Mouse (Mus musculus) forebrain, embryonic 16.5 days (tissue): ENCODE data around the gene Gm960. TPM values are rescaled to one million over a fixed set of nuclear protein-coding genes. Genes with fewer than 3 reads are reported as not detected.

Experiments used
- ATAC-seq: fragments of 200-750 bp; cut with Nextera tagmentation; 2 replicates; pipeline ENCODE4 v1.8.0; 2017; ENCODE audit warnings: mild to moderate bottlenecking, moderate library complexity
- H3K27ac ChIP-seq: fragments of 300-500 bp; sonication (generic); 2 replicates; pipeline ENCODE4 v1.5.1; 2014; ENCODE audit warnings: low read length, control low read depth
- H3K27me3 ChIP-seq: fragments of 300-500 bp; sonication (generic); replicated peaks from 2 replicates; pipeline ENCODE4 v1.6.1; 2014; ENCODE audit warnings: low read length; ENCODE audit not compliant: control insufficient read depth, insufficient read depth
- H3K36me3 ChIP-seq: fragments of 300-500 bp; sonication (generic); 2 replicates; pipeline ENCODE4 v1.6.1; 2014; ENCODE audit not compliant: control insufficient read depth, insufficient read depth
- H3K4me1 ChIP-seq: fragments of 300-500 bp; sonication (generic); replicated peaks from 2 replicates; pipeline ENCODE4 v1.6.1; 2014; ENCODE audit warnings: low read length; ENCODE audit not compliant: control insufficient read depth, insufficient read depth
- H3K4me2 ChIP-seq: fragments of 300-500 bp; sonication (generic); 2 replicates; pipeline ENCODE4 v1.6.1; 2014; ENCODE audit warnings: mild to moderate bottlenecking, low read length, control low read depth
- H3K4me3 ChIP-seq: fragments of 300-500 bp; sonication (generic); replicated peaks from 2 replicates; pipeline ENCODE4 v1.5.1; 2014; ENCODE audit warnings: mild to moderate bottlenecking, low read length, control low read depth
- H3K9ac ChIP-seq: fragments of 300-500 bp; sonication (generic); replicated peaks from 2 replicates; pipeline ENCODE4 v1.6.1; 2014; ENCODE audit warnings: low read depth, low read length, control low read depth
- H3K9me3 ChIP-seq: fragments of 300-500 bp; sonication (generic); 2 replicates; pipeline ENCODE4 v1.6.1; 2016; ENCODE audit warnings: low read length; ENCODE audit not compliant: control insufficient read depth
- WGBS: fragments of 180-500 bp; shearing (Covaris S2); extraction: QIAGEN DNeasy Blood & Tissue Kit; methylation state at CpG from one replicate; pipeline ENCODE4 v1.1.7; 2014; 5-methylcytosine and 5-hydroxymethylcytosine counted together
- polyA plus RNA-seq: library from polyadenylated mRNA; unstranded; fragments of >200 nt; fragmentation: Nextera tagmentation; extraction: Ambion mirVana; gene quantifications from 2 replicates; pipeline ENCODE4 v1.2.1, GENCODE M21; 2015

Gene Gm960
- polyA plus RNA-seq, 1 experiment from 2014 or later: 8.9 TPM

DNA sequence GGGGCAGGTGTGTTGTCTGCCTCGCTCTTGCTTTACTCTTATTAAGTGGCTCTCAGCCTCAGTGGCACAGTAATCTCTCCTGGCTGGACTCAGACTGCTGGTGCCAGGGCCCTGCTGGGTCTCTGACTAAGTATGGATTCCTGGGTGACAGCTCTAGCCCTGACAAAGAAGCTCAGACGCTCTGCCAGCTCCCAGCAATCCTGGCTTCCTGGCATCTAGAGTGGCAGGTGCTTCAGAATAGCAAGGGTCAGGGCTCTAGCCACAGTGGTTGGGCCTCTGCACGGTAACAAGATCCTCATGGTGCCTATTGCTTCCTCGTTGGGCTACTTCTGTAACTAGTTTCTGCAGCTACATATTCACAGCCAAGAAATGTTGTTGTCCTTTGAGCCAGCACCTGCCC is 88.4 kb downstream of the Gm960 start:
- H3K4me2 ChIP-seq: no peak overlapping the region
- H3K9me3 ChIP-seq: no peaks in the 10 kb centered on the region
- peaks cover 25% of the 10 kb centered on the region for H3K4me1 ChIP-seq
- no peaks in the 10 kb centered on the region for H3K27me3 ChIP-seq
- H3K9ac ChIP-seq: no peak overlapping the region
- no peak overlapping the region for H3K27ac ChIP-seq
- no peak overlapping the region for H3K4me3 ChIP-seq
- H3K36me3 ChIP-seq: peaks cover 5% of the 10 kb centered on the region; the same call in 1 of the 2 replicates
- 59% methylated on average over 4 of the region's 4 CpGs for WGBS
- no peak for ATAC-seq

DNA sequence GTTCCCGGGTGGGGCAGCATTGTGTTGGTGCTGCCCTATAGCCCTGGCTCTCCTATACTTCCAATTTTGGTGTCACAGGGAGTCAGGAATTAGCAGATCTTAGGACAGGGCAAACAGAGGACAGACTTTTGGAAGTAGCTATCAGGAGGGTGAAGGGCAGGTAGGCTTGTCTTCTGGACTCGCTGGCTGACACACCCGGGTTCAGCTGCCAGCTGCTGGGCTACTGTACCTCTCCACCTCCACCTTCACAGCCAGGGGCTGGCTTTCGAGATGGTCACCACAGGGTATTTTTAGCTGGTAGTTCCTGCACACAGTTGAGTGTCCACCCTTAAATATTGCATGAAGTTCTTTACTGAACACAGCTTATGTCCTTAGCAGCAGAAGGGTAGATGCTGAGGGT is 90.0 kb downstream of the Gm960 start:
- Histone ChIP-seq H3K27ac (no peak overlapping the region), H3K27me3 (no peaks in the 10 kb centered on the region), H3K36me3 (peaks cover 5% of the 10 kb centered on the region; the same call in 1 of the 2 replicates), H3K4me2 (no peak overlapping the region), H3K9ac (no peak overlapping the region), H3K4me3 (no peak overlapping the region), H3K4me1 (peaks cover 13% of the 10 kb centered on the region), H3K9me3 (no peaks in the 10 kb centered on the region)
- ATAC-seq: no peak
- WGBS: 82% methylated on average over 4 of the region's 4 CpGs

DNA sequence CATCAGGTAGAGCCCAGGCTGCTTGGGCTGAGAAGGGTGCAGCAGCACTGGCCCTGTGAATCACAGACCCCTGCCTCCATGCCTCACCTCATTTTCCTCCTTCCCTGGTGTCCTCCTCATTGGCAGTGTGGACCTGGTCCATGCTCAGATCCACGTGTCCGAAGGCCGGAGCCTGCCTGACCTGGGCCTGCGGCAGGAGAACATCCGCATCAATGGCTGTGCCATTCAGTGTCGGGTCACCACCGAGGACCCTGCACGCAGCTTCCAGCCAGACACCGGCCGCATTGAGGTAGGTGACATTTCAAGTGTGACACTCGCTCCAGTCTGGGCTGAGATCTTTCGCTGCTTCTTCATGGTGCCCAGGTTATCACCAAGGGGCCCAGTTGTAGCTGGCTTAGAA is 91.1 kb downstream of the Gm960 start:
- Histone ChIP-seq H3K36me3 (peaks cover 2% of the 10 kb centered on the region; the same call in 1 of the 2 replicates), H3K27me3 (no peaks in the 10 kb centered on the region), H3K4me2 (no peak overlapping the region), H3K9me3 (no peaks in the 10 kb centered on the region), H3K9ac (no peak overlapping the region), H3K4me1 (peaks cover 3% of the 10 kb centered on the region), H3K27ac (no peak overlapping the region), H3K4me3 (no peak overlapping the region)
- ATAC-seq: no peak
- 92% methylated on average over 12 of the region's 12 CpGs for WGBS

DNA sequence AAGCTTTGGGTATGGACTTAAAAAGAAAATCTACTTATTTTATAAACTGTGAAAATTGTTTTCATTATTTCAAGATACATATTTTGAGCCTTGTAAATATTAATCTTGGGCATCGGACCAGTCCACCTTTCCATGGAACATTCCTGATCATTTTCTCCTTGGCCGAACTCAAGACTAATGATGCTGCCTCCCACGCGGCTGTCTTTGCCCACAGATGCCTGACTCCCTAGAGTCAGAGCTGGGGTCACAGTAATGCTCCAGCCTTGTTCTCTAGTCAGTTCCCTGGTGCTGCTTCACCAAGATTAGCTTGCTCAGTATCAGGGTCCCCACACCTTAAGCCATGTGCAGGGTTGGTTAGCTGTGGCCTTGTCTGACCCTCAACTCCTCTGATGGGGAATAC is 92.8 kb downstream of the Gm960 start:
- H3K9me3 ChIP-seq: no peaks in the 10 kb centered on the region
- ATAC-seq: no peak
- no peaks in the 10 kb centered on the region; the same call in 1 of the 2 replicates for H3K36me3 ChIP-seq
- 94% methylated on average over 4 of the region's 4 CpGs for WGBS
- H3K4me2 ChIP-seq: no peak overlapping the region
- H3K27ac ChIP-seq: no peak overlapping the region
- H3K4me3 ChIP-seq: no peak overlapping the region
- no peak overlapping the region for H3K9ac ChIP-seq
- H3K27me3 ChIP-seq: no peaks in the 10 kb centered on the region
- H3K4me1 ChIP-seq: no peaks in the 10 kb centered on the region

DNA sequence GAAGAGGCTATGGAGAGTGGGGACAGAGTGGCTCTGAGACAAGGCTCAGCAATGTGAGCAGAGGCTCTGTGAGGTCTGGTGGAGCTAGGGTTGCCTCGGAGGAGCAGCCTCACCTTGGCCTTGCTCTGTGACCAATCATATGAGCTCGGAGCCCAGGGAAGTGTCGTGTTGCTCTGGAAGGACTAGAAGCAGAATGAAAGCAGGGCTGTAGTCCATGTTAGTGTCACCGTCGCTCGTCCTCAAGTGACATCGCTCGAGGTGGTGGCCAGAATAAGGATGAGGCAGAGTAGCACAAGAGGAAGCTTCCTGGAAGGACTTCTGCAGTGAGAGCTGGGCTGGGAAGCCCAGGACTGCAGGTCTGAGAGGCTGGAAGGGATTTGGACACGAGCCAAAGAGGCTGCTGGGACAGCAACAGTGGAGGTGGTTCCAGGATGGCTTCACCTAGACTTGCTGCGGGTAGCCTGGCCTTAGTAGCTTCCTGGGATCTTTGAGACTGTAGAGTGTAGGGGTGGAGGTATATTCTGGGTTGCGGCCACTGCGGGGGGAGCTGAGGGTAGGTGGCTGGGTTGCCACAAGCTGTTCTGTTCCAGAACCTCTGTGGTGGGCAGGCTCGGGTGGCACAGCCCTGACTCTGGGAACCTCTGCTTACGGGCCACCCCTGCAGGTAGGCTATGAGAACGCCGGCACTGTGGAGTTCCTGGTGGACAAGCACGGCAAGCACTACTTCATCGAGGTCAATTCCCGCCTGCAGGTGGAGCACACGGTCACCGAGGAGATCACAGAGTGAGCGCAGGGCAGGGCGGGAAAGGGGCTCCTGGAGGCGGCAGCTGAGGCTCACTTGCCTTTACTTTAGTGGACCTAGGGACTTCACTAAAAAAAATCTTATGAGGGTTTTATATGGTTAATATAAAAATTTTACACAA is 94.4 kb downstream of the Gm960 start:
- WGBS: 37% methylated on average over 24 of the region's 24 CpGs
- Histone ChIP-seq H3K4me3 (no peak overlapping the region), H3K27me3 (no peaks in the 10 kb centered on the region), H3K27ac (no peak overlapping the region), H3K36me3 (no peaks in the 10 kb centered on the region), H3K4me1 (no peaks in the 10 kb centered on the region), H3K4me2 (no peak overlapping the region), H3K9me3 (no peaks in the 10 kb centered on the region), H3K9ac (no peak overlapping the region)
- ATAC-seq: no peak

DNA sequence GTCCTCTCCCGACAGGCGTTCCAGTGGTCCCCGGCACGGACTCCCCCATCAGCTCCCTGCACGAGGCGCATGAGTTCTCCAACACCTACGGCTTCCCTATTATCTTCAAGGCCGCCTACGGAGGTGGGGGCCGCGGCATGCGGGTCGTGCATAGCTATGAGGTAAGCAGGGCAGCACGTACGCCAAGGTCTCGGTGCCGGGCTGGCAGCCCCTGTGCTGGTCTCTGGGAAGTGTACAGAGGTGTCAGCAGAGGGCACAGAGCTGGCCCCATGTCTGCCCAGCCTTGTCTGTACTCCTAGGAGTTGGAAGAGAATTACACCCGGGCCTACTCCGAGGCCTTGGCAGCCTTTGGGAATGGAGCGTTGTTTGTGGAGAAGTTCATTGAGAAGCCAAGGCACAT is 96.0 kb downstream of the Gm960 start:
- H3K36me3 ChIP-seq: no peaks in the 10 kb centered on the region
- no peak overlapping the region for H3K4me2 ChIP-seq
- H3K4me1 ChIP-seq: no peaks in the 10 kb centered on the region
- no peak for ATAC-seq
- no peak overlapping the region for H3K9ac ChIP-seq
- 90% methylated on average over 20 of the region's 20 CpGs for WGBS
- H3K4me3 ChIP-seq: no peak overlapping the region
- H3K27me3 ChIP-seq: no peaks in the 10 kb centered on the region
- no peaks in the 10 kb centered on the region for H3K9me3 ChIP-seq
- H3K27ac ChIP-seq: no peak overlapping the region

DNA sequence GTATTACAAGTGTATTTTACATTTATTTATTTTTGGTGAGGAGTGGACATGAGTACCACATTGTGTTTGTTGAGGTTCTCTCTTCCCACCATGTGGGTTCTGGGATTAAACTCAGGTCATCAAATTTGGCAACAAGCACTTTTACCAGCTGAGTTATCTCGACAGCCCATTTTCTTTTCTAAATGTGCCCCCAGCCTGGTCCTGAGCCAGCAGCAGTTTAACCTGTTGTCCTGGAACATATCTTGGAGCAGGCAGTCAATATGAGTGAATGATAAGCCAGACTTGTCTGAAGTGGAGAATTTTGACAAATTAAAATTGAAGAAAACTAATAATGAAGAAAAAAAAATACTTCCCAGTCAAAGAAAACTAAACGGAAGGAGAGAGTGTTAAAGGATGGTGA is 102.4 kb downstream of the Gm960 start:
- no peaks in the 10 kb centered on the region for H3K9me3 ChIP-seq
- H3K4me1 ChIP-seq: no peaks in the 10 kb centered on the region
- WGBS: 81% methylated on average over 2 of the region's 2 CpGs
- no peak overlapping the region for H3K9ac ChIP-seq
- no peaks in the 10 kb centered on the region for H3K27me3 ChIP-seq
- no peak for ATAC-seq
- no peak overlapping the region for H3K27ac ChIP-seq
- H3K36me3 ChIP-seq: no peaks in the 10 kb centered on the region
- H3K4me2 ChIP-seq: no peak overlapping the region
- H3K4me3 ChIP-seq: no peak overlapping the region

DNA sequence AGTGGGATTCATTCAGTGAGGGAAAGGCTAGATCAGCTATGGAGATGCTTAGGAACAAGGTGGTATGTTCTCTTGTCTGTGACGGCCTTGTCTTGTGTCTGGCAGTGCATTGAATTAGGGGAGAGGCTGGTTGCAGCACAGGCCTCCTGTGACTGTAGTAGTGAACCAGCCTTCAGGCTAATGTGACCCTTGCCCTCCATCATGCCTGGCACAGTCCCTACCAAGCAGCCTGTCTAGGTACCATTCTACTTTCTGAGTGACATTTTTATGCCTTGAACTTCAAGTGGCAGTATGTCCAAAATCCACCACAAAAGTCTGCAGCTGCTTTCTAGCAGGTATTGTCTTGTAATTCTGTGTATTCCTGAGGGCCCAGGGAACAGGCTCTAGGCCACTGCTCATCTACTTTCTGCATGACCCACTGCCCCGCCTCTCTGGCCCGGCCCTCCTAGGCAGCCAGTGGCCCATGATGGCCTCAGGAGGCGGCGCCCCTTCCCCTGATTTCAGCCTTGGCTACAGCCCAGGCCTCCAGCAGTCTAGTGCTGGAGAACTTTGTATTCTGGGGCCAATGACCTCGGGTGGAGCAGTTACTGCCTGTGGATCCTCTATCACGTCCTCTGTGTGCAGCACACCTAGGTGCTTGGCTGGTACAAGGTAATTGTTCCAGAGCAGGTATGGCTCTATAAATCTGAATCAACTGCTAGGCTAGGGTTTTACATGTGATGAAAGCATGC is 104.5 kb downstream of the Gm960 start:
- Histone ChIP-seq H3K9me3 (no peaks in the 10 kb centered on the region), H3K27ac (no peak overlapping the region), H3K4me1 (no peaks in the 10 kb centered on the region), H3K27me3 (no peaks in the 10 kb centered on the region), H3K9ac (no peak overlapping the region), H3K4me2 (no peak overlapping the region), H3K4me3 (no peak overlapping the region), H3K36me3 (no peaks in the 10 kb centered on the region)
- no peak for ATAC-seq
- 55% methylated on average over 7 of the region's 7 CpGs for WGBS

DNA sequence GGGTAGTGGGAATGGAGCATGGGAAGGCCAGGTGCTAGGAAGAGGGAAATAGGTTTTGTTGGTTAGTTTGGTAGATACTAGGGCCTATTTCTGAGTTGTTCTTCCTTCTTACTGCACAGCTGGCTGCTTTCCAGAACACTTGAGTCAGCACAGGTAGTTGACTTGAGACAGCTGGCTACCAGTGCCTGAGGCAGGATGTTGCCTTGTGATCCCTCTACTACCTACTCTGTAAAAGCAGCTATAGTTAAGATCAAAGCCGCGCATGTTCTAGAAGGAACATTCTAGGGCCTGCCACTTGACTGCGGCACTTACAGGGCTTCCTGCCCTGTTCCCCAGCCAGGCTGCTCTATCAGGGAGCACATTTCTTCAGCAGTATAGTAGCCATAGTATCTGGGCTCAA is 108.4 kb downstream of the Gm960 start:
- no peak overlapping the region for H3K4me3 ChIP-seq
- no peaks in the 10 kb centered on the region for H3K27me3 ChIP-seq
- H3K4me1 ChIP-seq: no peaks in the 10 kb centered on the region
- no peak overlapping the region for H3K27ac ChIP-seq
- 97% methylated on average over 3 of the region's 3 CpGs for WGBS
- H3K9me3 ChIP-seq: no peaks in the 10 kb centered on the region
- no peak overlapping the region for H3K4me2 ChIP-seq
- no peak overlapping the region for H3K9ac ChIP-seq
- no peak for ATAC-seq
- no peaks in the 10 kb centered on the region for H3K36me3 ChIP-seq
